Mouse (Mus musculus) retina, postnatal 1 day (tissue): ENCODE measurements at regions not wholly inside any gene's neighbourhood (a gene's known extent, or its start where the extent isn't known, plus 50 kb on each side); places are given as distances from the start of the nearest gene placed in this dataset.
A peak's percentile ranks its signal among the peaks of the same experiment; 100 is the strongest.
"Not testable (repeated sequence)": the region's sequence is repeated elsewhere in the genome, so short reads cannot be mapped to it uniquely, and the experiment has no call there.

Source experiments
- DNase-seq: peaks from one replicate; pipeline ENCODE4 v3.0.0-alpha.2; 2012

- DNase-seq = no peak
Observed at GRCm38 (mm10) chr4:10344147-10344546, 530.2 kb upstream of the 2610301B20Rik start.

GRCm38 (mm10) chr4:10351876-10352627 lies 522.2 kb upstream of the 2610301B20Rik start:
- no peak for DNase-seq

- no peak for DNase-seq
Observed at GRCm38 (mm10) chr4:10357572-10357971, 516.7 kb upstream of the 2610301B20Rik start.

GRCm38 (mm10) chr4:10389790-10390189 lies 484.5 kb upstream of the 2610301B20Rik start:
- no peak for DNase-seq

GRCm38 (mm10) chr4:10397249-10397648 lies 477.0 kb upstream of the 2610301B20Rik start:
- DNase-seq = no peak

GRCm38 (mm10) chr4:10398075-10398474 lies 476.2 kb upstream of the 2610301B20Rik start:
- no peak for DNase-seq

GRCm38 (mm10) chr4:10399649-10400048 lies 474.6 kb upstream of the 2610301B20Rik start:
- no peak for DNase-seq

GRCm38 (mm10) chr4:10402928-10403327 lies 471.4 kb upstream of the 2610301B20Rik start:
- no peak for DNase-seq

GRCm38 (mm10) chr4:10404438-10404837 lies 469.9 kb upstream of the 2610301B20Rik start:
- DNase-seq = no peak

- DNase-seq = peak; percentile 2
Observed at GRCm38 (mm10) chr4:10405102-10405501, 469.2 kb upstream of the 2610301B20Rik start.

- DNase-seq = no peak
Observed at GRCm38 (mm10) chr4:10414274-10414673, 460.0 kb upstream of the 2610301B20Rik start.

- no peak for DNase-seq
Observed at GRCm38 (mm10) chr4:10421354-10421753, 452.9 kb upstream of the 2610301B20Rik start.

- no peak for DNase-seq
Observed at GRCm38 (mm10) chr4:10434438-10434837, 439.9 kb upstream of the 2610301B20Rik start.

- DNase-seq = not testable (repeated sequence)
Observed at GRCm38 (mm10) chr4:10439921-10440320, 434.4 kb upstream of the 2610301B20Rik start.

GRCm38 (mm10) chr4:10459603-10460002 lies 414.7 kb upstream of the 2610301B20Rik start:
- DNase-seq = no peak

GRCm38 (mm10) chr4:10480936-10481335 lies 393.4 kb upstream of the 2610301B20Rik start:
- no peak for DNase-seq

GRCm38 (mm10) chr4:10508163-10508821 lies 366.0 kb upstream of the 2610301B20Rik start:
- peak; percentile 21 for DNase-seq

- no peak for DNase-seq
Observed at GRCm38 (mm10) chr4:10510013-10510412, 364.3 kb upstream of the 2610301B20Rik start.

GRCm38 (mm10) chr4:10550711-10551305 lies 323.5 kb upstream of the 2610301B20Rik start:
- DNase-seq = no peak

- no peak for DNase-seq
Observed at GRCm38 (mm10) chr4:10553724-10554123, 320.6 kb upstream of the 2610301B20Rik start.

GRCm38 (mm10) chr4:10560078-10560477 lies 314.2 kb upstream of the 2610301B20Rik start:
- no peak for DNase-seq

GRCm38 (mm10) chr4:10604513-10604912 lies 269.8 kb upstream of the 2610301B20Rik start:
- no peak for DNase-seq

GRCm38 (mm10) chr4:10607855-10608576 lies 266.3 kb upstream of the 2610301B20Rik start:
- DNase-seq = no peak
